Mouse (Mus musculus) hindbrain, embryonic 10.5 days (tissue): ENCODE data around the gene Zan. TPM values are rescaled to one million over a fixed set of nuclear protein-coding genes. Genes with fewer than 3 reads are reported as not detected.

Experiments used
- DNase-seq: peaks from one replicate; pipeline ENCODE4 v3.0.0-alpha.2; 2017; ENCODE audit warnings: low spot score
- H3K27ac ChIP-seq: fragments of 300-500 bp; sonication (generic); 2 replicates; pipeline ENCODE4 v1.5.1; 2016; ENCODE audit warnings: mild to moderate bottlenecking, moderate library complexity
- H3K27me3 ChIP-seq: fragments of 300-500 bp; sonication (generic); 2 replicates; pipeline ENCODE4 v1.6.1; 2016; ENCODE audit warnings: mild to moderate bottlenecking; ENCODE audit not compliant: poor library complexity, insufficient read depth, severe bottlenecking
- H3K36me3 ChIP-seq: fragments of 300-500 bp; sonication (generic); 2 replicates; pipeline ENCODE4 v1.6.1; 2016; ENCODE audit warnings: mild to moderate bottlenecking, moderate library complexity
- H3K4me1 ChIP-seq: fragments of 300-500 bp; sonication (generic); replicated peaks from 2 replicates; pipeline ENCODE4 v1.6.1; 2016; ENCODE audit warnings: mild to moderate bottlenecking
- H3K4me3 ChIP-seq: fragments of 300-500 bp; sonication (generic); 2 replicates; pipeline ENCODE4 v1.5.1; 2016; ENCODE audit warnings: mild to moderate bottlenecking, moderate library complexity
- H3K9me3 ChIP-seq: fragments of 300-500 bp; sonication (generic); 2 replicates; pipeline ENCODE4 v1.6.1; 2016; ENCODE audit warnings: mild to moderate bottlenecking, moderate library complexity
- WGBS: fragments of 180-500 bp; shearing (Covaris S2); methylation state at CpG from one replicate; pipeline ENCODE4 v1.1.7; 2016; 5-methylcytosine and 5-hydroxymethylcytosine counted together
- polyA plus RNA-seq: library from polyadenylated mRNA; unstranded; fragments of >200 nt; fragmentation: Nextera tagmentation; extraction: Ambion mirVana; gene quantifications from 2 replicates; pipeline ENCODE4 v1.2.1, GENCODE M21; 2016

Gene Zan
- polyA plus RNA-seq, 1 experiment from 2014 or later = 0.13 TPM

- no peaks in the 10 kb centered on the region for H3K36me3 ChIP-seq
- H3K27ac ChIP-seq = peak overlapping the region; percentile 87
- H3K9me3 ChIP-seq = no peaks in the 10 kb centered on the region
- H3K27me3 ChIP-seq = no peaks in the 10 kb centered on the region; the same call in 1 of the 2 replicates
- peaks cover 28% of the 10 kb centered on the region for H3K4me1 ChIP-seq
- DNase-seq = peak; percentile 34
- H3K4me3 ChIP-seq = peak overlapping the region; percentile 52
- WGBS = 7% methylated on average over 22 of the region's 22 CpGs
These were observed 137.4 kb downstream of the Zan start for GRCm38 (mm10) chr5:137339290-137339979.

- peak; percentile 50 for DNase-seq
- no peaks in the 10 kb centered on the region for H3K36me3 ChIP-seq
- H3K4me1 ChIP-seq = peaks cover 34% of the 10 kb centered on the region
- peak overlapping the region; percentile 87 for H3K27ac ChIP-seq
- no peaks in the 10 kb centered on the region for H3K9me3 ChIP-seq
- H3K4me3 ChIP-seq = peak overlapping the region; percentile 52
- WGBS = 3% methylated on average over 11 of the region's 11 CpGs
- H3K27me3 ChIP-seq = no peaks in the 10 kb centered on the region; the same call in 1 of the 2 replicates
These were observed 138.1 kb downstream of the Zan start for GRCm38 (mm10) chr5:137338663-137339289.

DNA sequence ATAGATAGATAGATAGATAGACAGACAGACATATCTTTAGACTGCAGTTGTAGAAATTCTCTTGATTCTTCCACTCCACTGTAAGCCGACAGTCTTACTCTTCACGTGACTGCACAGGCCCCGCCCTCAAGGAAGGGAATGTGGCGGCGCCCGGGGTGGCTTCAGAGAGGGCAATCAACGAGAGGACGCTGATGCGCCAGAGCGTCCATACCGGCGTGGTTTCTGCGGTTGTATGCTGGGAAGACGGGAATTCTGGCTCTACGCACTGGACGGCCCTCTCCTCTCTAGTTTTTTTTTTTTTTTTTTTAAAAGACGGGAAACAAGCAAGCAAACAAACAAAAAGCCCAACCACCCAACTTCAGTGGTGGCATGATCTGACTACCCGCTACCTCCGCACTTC lies 138.6 kb downstream of the Zan start:
- WGBS = under 1% methylated on average over 19 of the region's 19 CpGs
- Histone ChIP-seq H3K4me1 (peaks cover 40% of the 10 kb centered on the region), H3K27me3 (no peaks in the 10 kb centered on the region; the same call in 1 of the 2 replicates), H3K4me3 (peak overlapping the region; percentile 52), H3K27ac (peak overlapping the region; percentile 87), H3K9me3 (no peaks in the 10 kb centered on the region), H3K36me3 (no peaks in the 10 kb centered on the region)
- peak; percentile 88 for DNase-seq

- Histone ChIP-seq H3K9me3 (no peaks in the 10 kb centered on the region), H3K4me3 (no peak overlapping the region), H3K36me3 (no peaks in the 10 kb centered on the region), H3K4me1 (peaks cover 50% of the 10 kb centered on the region), H3K27me3 (no peaks in the 10 kb centered on the region; the same call in 1 of the 2 replicates), H3K27ac (0 out of 2 replicates have a peak overlapping the region, but pooled peaks have one; percentile 87)
- WGBS = 57% methylated on average over 8 of the region's 8 CpGs
- no peak for DNase-seq
These were observed 139.7 kb downstream of the Zan start for GRCm38 (mm10) chr5:137337190-137337589.

DNA sequence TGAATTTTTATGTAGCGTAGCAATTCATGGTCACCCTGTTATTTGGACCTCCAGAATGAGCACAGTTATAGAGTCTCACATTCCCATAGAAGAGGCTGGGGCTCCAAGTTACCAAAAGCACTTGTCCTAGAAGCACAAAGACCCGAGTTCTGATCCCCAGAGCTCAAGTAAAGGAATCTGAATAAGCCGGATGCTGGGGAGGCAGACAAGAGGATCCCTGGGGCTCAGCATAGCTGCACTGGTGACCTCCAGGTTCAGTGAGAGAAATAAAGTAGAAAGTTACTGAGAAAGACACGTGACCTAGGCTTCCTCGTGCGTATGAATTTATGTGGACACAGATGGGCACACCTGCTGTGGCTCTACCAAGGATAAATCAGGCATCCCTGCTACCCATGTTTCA lies 141.8 kb downstream of the Zan start:
- H3K27ac ChIP-seq = no peak overlapping the region
- H3K4me1 ChIP-seq = peaks cover 54% of the 10 kb centered on the region
- no peaks in the 10 kb centered on the region for H3K9me3 ChIP-seq
- no peak for DNase-seq
- 64% methylated on average over 6 of the region's 6 CpGs for WGBS
- no peaks in the 10 kb centered on the region for H3K36me3 ChIP-seq
- H3K4me3 ChIP-seq = no peak overlapping the region
- H3K27me3 ChIP-seq = no peaks in the 10 kb centered on the region

- H3K27ac ChIP-seq = no peak overlapping the region
- H3K36me3 ChIP-seq = no peaks in the 10 kb centered on the region
- no peaks in the 10 kb centered on the region for H3K27me3 ChIP-seq
- no peak overlapping the region for H3K4me3 ChIP-seq
- H3K9me3 ChIP-seq = no peaks in the 10 kb centered on the region
- WGBS = 61% methylated on average over 10 of the region's 10 CpGs
- peaks cover 46% of the 10 kb centered on the region for H3K4me1 ChIP-seq
- DNase-seq = no peak
These were observed 142.5 kb downstream of the Zan start for GRCm38 (mm10) chr5:137334317-137334716.

DNA sequence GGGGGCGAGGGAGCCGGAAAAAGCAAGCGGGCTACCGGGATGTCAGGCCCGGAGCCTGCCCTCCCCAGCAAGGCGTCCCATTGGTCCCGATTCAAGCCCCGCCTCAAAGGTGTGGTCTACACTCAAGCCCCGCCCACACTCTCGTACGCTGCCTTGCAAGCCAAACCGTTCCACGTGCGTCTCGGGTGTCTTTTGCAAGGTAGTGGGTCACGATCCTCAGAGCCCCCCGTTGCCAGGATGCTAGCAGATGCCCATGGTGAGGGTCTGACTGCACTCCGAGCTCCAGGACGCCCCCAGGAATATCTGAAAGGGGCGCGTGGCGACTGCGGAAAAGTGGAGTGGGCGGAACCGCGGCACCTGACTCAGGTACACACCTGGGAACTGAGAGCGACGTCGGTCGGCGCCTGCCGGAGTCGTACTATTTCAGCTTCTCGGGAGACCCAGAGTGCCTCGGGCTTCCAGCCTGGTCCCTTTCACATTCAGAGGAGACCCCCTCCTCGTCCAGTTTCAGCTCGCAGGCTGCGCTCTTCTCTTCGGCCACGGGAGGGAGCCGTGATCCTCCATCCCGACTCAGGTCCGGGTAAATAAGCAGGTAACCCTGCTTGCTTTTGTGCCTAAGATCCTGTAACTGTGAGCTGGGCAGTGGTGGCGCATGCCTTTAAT lies 143.2 kb downstream of the Zan start, which contains the start of gene Slc12a9:
Gene Slc12a9, minus strand, starts transcription at position 86 of the 663 bp plus-strand sequence.
- no peaks in the 10 kb centered on the region for H3K27me3 ChIP-seq
- H3K4me1 ChIP-seq = peaks cover 40% of the 10 kb centered on the region
- no peaks in the 10 kb centered on the region for H3K36me3 ChIP-seq
- H3K9me3 ChIP-seq = no peaks in the 10 kb centered on the region
- under 1% methylated on average over 44 of the region's 44 CpGs for WGBS
- H3K27ac ChIP-seq = peak within 1 kb of the TSS; percentile 91
- peak within 1 kb of the TSS; percentile 79 for H3K4me3 ChIP-seq
- peak; percentile 92 for DNase-seq

- DNase-seq = no peak
- Histone ChIP-seq H3K9me3 (no peaks in the 10 kb centered on the region), H3K4me1 (peaks cover 34% of the 10 kb centered on the region), H3K27ac (peak overlapping the region; percentile 91), H3K27me3 (no peaks in the 10 kb centered on the region), H3K4me3 (peak overlapping the region; percentile 79), H3K36me3 (peaks cover 6% of the 10 kb centered on the region; the same call in 1 of the 2 replicates)
- WGBS = 19% methylated on average over 15 of the region's 15 CpGs
These were observed 143.9 kb downstream of the Zan start for GRCm38 (mm10) chr5:137332857-137333511.

- no peaks in the 10 kb centered on the region for H3K27me3 ChIP-seq
- DNase-seq = no peak
- no peak overlapping the region for H3K4me3 ChIP-seq
- no peak overlapping the region for H3K27ac ChIP-seq
- no peaks in the 10 kb centered on the region for H3K9me3 ChIP-seq
- 92% methylated on average over 7 of the region's 7 CpGs for WGBS
- H3K4me1 ChIP-seq = peaks cover 27% of the 10 kb centered on the region
- peaks cover 22% of the 10 kb centered on the region for H3K36me3 ChIP-seq
These were observed 146.0 kb downstream of the Zan start for GRCm38 (mm10) chr5:137330910-137331309.

Other genes with a start within 250 kb of the Zan start
- gene Ache, start 189.5 kb downstream of the Zan start, polyA plus RNA-seq = 5.9 and 7.1 TPM in 2 replicates
- gene Ufsp1, start 182.4 kb downstream of the Zan start, polyA plus RNA-seq = 10.6 and 12.2 TPM in 2 replicates
- 175 and 186 TPM in 2 replicates for gene Srrt, start 169.4 kb downstream of the Zan start, polyA plus RNA-seq
- gene Trip6, start 162.7 kb downstream of the Zan start, polyA plus RNA-seq = 53.9 and 57.2 TPM in 2 replicates
- gene Slc12a9, start 143.5 kb downstream of the Zan start, polyA plus RNA-seq = 14.2 and 17.2 TPM in 2 replicates
- 29.7 and 31.4 TPM in 2 replicates for gene Ephb4, start 127.0 kb downstream of the Zan start, polyA plus RNA-seq
- 56.1 and 70.9 TPM in 2 replicates for gene Pop7, start 25.5 kb upstream of the Zan start, polyA plus RNA-seq
- gene Gigyf1, start 41.5 kb upstream of the Zan start, polyA plus RNA-seq = 14.7 and 14.9 TPM in 2 replicates
- 1.3 and 4.5 TPM in 2 replicates for gene Epo, start 56.2 kb upstream of the Zan start, polyA plus RNA-seq
- 387 and 460 TPM in 2 replicates for gene Gnb2, start 56.4 kb upstream of the Zan start, polyA plus RNA-seq
- gene Actl6b, start 76.5 kb upstream of the Zan start, polyA plus RNA-seq = 10.3 and 47.6 TPM in 2 replicates
- 1.7 and 4.9 TPM in 2 replicates for gene Tfr2, start 92.8 kb upstream of the Zan start, polyA plus RNA-seq
- gene Mospd3, start 124.0 kb upstream of the Zan start, polyA plus RNA-seq = 15.2 and 27.5 TPM in 2 replicates
- 72.2 and 95.5 TPM in 2 replicates for gene Pcolce, start 136.7 kb upstream of the Zan start, polyA plus RNA-seq
- 0.30 TPM in 2 replicates for gene Fbxo24, start 151.9 kb upstream of the Zan start, polyA plus RNA-seq
- 35.3 and 39.7 TPM in 2 replicates for gene Lrch4, start 152.1 kb upstream of the Zan start, polyA plus RNA-seq
- 14.1 and 14.9 TPM in 2 replicates for gene Gm20605, start 152.1 kb upstream of the Zan start, polyA plus RNA-seq
- gene Sap25, start 164.3 kb upstream of the Zan start, polyA plus RNA-seq = 7.1 and 7.8 TPM in 2 replicates
- gene Irs3, start 168.7 kb upstream of the Zan start, polyA plus RNA-seq = 0.42 and 0.67 TPM in 2 replicates
- gene Agfg2, start 207.7 kb upstream of the Zan start, polyA plus RNA-seq = 25.9 and 27.6 TPM in 2 replicates